Mouse (Mus musculus) embryonic fibroblast, embryonic 13.5 days (primary cell): ENCODE results near the gene Mrpl17.

Experiments used
- CTCF ChIP-seq: IDR thresholded peaks from 2 replicates; pipeline ENCODE4 v1.5.1; 2011; ENCODE audit warnings: mild to moderate bottlenecking, control low read depth, low read length, moderate library complexity, borderline replicate concordance; ENCODE audit not compliant: insufficient read depth
- POLR2A ChIP-seq: IDR thresholded peaks from 2 replicates; pipeline ENCODE4 v1.6.1; 2011; ENCODE audit warnings: low read depth, mild to moderate bottlenecking, control low read depth, low read length, moderate library complexity

GRCm38 (mm10) chr7:105777316-105777715 is 33.6 kb downstream of the Mrpl17 start:
- TF ChIP-seq POLR2A = no peak
- no peak for TF ChIP-seq CTCF
